Mouse (Mus musculus) adrenal gland (tissue): ENCODE results near the gene Galnt17.

ENCODE experiments used
- intact Hi-C: fragments of 180-260 bp; cut with DNase I; formaldehyde crosslinking; loops from one replicate; pipeline ENCODE4 v1.15.1; 2025

The Galnt17 gene

GRCm38 (mm10) chr5:130852182-130852581 is 456.1 kb downstream of the Galnt17 start:
- intact Hi-C loops: loop anchor here (2.0 to 5.0 kb wide), 2 partner anchors 445 to 577 kb away; no protein-coding TSS in a partner anchor

- intact Hi-C loops: loop anchor here (5.0 kb wide), 1 partner anchor 442 kb away; no protein-coding TSS in a partner anchor
Observed at GRCm38 (mm10) chr5:130849610-130850009, 458.7 kb downstream of the Galnt17 start.

DNA sequence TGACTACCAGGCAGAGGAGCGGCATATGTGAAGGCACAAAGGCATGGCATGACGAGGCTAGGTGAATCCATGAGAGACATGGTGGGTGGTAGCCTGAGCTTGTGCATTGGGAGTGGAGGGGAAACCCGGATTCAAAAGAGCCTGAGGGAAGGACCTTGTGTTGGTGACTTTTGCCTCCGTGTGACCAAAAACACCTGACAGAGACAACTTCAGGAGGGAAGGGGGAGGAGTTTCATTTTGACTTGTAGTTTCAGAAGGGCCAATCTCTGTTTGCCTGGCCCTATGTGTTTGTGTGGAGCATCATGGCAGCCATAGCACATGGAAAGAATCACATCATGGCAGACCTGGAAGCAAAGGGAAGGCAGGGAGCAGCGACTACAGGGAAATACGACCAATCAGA is 459.7 kb downstream of the Galnt17 start:
- intact Hi-C loops: no loop called here

- intact Hi-C loops: no loop called here
Observed at GRCm38 (mm10) chr5:130825797-130826196, 482.5 kb downstream of the Galnt17 start.
